Mouse (Mus musculus): Measurements from ENCODE around the gene Sycp2. TPM values are rescaled to one million over a fixed set of nuclear protein-coding genes. Genes with fewer than 3 reads are reported as not detected.

The Sycp2 gene
- polyA plus RNA-seq, 1 experiment: not detected

DNA sequence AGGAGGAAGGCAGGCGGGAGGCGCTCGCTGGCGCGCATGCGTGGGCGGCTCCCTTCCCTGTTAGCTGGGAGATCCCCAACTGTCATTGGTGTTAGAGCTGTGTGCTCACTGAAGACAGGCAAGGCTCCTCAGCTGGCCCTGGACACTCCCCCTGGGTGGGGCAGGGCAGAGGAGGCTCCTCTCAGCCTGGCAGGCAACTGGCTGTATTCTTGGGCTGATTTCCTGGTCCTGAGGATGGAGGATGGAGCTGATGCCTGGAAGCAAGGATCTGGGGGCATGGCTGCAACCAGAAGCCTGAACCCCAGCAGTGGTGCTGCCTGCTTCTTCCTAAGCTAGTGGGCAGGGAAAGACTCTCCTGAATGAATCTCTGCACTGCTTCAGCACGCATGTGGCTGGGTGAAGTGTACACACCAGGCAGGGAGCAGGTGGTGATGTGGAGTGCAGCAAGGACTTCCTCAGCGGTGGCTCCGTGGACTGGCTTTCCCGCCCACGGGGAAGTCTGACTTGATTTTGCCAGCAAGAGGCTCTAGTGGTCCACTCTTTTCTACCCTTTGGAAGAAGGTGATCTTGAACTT lies 79.9 kb downstream of the Sycp2 start:
- no peak for DNase-seq (ENCODE audit: low read depth in 1 of 2, low spot score in 2 of 2)
- TF ChIP-seq CTCF (IDR thresholded peaks at IDR 0.05; ENCODE audit: extremely low read depth, insufficient read depth, insufficient read length, insufficient replicate concordance) (no peak), POLR2A (IDR thresholded peaks at IDR 0.05; ENCODE audit: low read depth, low read length) (no peak)

DNA sequence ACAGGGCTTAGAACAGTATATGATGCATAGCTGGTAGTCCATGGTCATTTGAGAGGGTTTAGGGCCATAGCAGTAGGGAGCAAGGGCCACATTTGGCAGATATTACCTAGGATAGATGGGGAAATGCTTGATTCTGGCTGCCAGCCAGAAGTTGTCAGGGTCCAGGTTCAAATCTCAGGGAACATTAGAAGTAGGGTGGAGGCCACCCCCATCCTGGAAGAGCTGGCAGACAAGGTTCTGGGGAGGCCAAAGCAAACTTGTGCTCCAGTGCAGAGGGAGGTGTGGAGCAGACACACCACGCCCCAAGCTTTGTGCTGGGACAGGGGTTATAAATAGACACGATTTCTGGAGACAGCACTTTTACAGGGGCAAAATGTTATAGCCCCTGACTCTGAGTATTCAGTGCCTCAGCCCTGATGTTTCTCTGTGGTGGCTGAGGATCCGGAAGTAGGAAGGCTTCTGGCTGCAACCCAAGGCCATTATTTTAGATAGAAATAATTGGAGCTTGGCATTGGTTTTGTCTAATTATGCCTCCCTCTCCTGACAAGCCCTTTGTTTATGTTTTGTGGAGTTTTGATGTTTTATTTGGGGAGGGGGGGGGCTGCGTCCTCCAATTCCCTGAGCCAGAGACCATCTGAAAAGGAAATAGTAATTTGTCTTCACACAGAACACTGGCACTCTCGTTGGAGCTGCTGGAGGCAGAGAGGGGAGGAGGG lies 80.6 kb downstream of the Sycp2 start:
- Histone ChIP-seq H3K27me3 (ENCODE audit: control insufficient read depth, insufficient read depth, low read length) (no peaks in the 10 kb centered on the region), H3K27ac (ENCODE audit: insufficient read depth, low read length) (no peak overlapping the region), H3K36me3 (ENCODE audit: control insufficient read depth, insufficient read depth, low read length) (no peaks in the 10 kb centered on the region), H3K4me1 (ENCODE audit: control insufficient read depth, insufficient read depth, insufficient read length) (no peaks in the 10 kb centered on the region), H3K4me3 (ENCODE audit: extremely low read depth, insufficient read depth, insufficient read length) (no peak overlapping the region)
- WGBS: 21% methylated on average over 5 of the region's 5 CpGs
- DNase-seq (ENCODE audit: low read depth in 1 of 2, low spot score in 2 of 2): no peak
- TF ChIP-seq CTCF (IDR thresholded peaks at IDR 0.05; ENCODE audit: extremely low read depth, insufficient read depth, insufficient read length, insufficient replicate concordance): no peak
- TF ChIP-seq POLR2A (IDR thresholded peaks at IDR 0.05; ENCODE audit: low read depth, low read length): no peak

More for the DNA sequence above, 79.9 kb downstream of the Sycp2 start:
- no peak overlapping the region for H3K27ac ChIP-seq (ENCODE audit: insufficient read depth, low read length)
- H3K27me3 ChIP-seq (ENCODE audit: control insufficient read depth, insufficient read depth, low read length): no peaks in the 10 kb centered on the region
- WGBS: 17% methylated on average over 12 of the region's 12 CpGs
- H3K36me3 ChIP-seq (ENCODE audit: control insufficient read depth, insufficient read depth, low read length): no peaks in the 10 kb centered on the region
- no peaks in the 10 kb centered on the region for H3K4me1 ChIP-seq (ENCODE audit: control insufficient read depth, insufficient read depth, insufficient read length)
- H3K4me3 ChIP-seq (ENCODE audit: extremely low read depth, insufficient read depth, insufficient read length): no peak overlapping the region

DNA sequence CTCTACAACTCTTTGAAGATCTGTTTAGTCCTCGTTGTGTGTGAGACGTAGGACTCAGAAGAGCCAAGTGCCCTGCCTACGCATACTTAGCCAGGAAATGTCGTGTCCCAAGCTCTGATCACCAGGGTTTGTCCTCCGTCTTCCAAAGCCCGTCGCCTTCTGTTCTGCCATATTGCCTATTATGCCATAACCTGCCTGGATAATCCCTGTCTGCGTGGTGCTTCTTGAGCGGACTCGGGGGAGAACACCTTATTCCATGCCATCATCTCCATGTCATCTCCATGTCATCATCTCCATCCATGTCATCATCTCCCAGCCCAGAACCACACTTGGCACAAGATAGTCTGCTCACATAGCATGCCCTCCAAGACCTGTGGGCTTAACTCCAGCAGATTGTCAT lies 81.4 kb downstream of the Sycp2 start:
- no peaks in the 10 kb centered on the region for H3K27me3 ChIP-seq (ENCODE audit: control insufficient read depth, insufficient read depth, low read length)
- no peak for DNase-seq (ENCODE audit: low read depth in 1 of 2, low spot score in 2 of 2)
- TF ChIP-seq POLR2A (IDR thresholded peaks at IDR 0.05; ENCODE audit: low read depth, low read length) (no peak), CTCF (IDR thresholded peaks at IDR 0.05; ENCODE audit: extremely low read depth, insufficient read depth, insufficient read length, insufficient replicate concordance) (no peak)
- no peaks in the 10 kb centered on the region for H3K4me1 ChIP-seq (ENCODE audit: control insufficient read depth, insufficient read depth, insufficient read length)
- no peak overlapping the region for H3K27ac ChIP-seq (ENCODE audit: insufficient read depth, low read length)
- H3K36me3 ChIP-seq (ENCODE audit: control insufficient read depth, insufficient read depth, low read length): no peaks in the 10 kb centered on the region
- no peak overlapping the region for H3K4me3 ChIP-seq (ENCODE audit: extremely low read depth, insufficient read depth, insufficient read length)
- WGBS: 90% methylated on average over 10 of the region's 10 CpGs

DNA sequence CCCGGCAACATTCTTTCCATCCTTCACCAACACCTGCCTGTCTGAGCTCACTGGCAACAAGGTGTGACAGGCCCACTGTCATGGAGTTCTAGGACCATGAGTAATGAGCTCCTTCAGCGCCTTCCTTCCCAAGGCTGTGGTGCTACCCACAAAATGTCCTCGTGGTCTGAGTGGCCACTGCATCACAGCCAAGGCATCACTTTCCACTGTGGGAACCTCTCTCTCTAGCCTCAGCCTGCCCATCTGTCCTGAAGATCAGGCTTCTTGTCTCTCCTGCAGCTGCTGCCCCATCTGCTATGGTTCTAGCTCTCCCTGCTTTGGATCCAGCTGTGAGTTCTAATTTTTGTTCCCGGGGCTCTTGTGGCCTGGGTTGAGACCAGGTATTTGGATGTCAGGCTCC lies 82.7 kb downstream of the Sycp2 start:
- no peak for TF ChIP-seq CTCF (IDR thresholded peaks at IDR 0.05; ENCODE audit: extremely low read depth, insufficient read depth, insufficient read length, insufficient replicate concordance)
- TF ChIP-seq POLR2A (IDR thresholded peaks at IDR 0.05; ENCODE audit: low read depth, low read length): no peak
- H3K36me3 ChIP-seq (ENCODE audit: control insufficient read depth, insufficient read depth, low read length): no peaks in the 10 kb centered on the region
- 79% methylated on average over 4 of the region's 4 CpGs for WGBS
- no peak overlapping the region for H3K4me3 ChIP-seq (ENCODE audit: extremely low read depth, insufficient read depth, insufficient read length)
- H3K27me3 ChIP-seq (ENCODE audit: control insufficient read depth, insufficient read depth, low read length): no peaks in the 10 kb centered on the region
- no peaks in the 10 kb centered on the region for H3K4me1 ChIP-seq (ENCODE audit: control insufficient read depth, insufficient read depth, insufficient read length)
- no peak for DNase-seq (ENCODE audit: low read depth in 1 of 2, low spot score in 2 of 2)
- H3K27ac ChIP-seq (ENCODE audit: insufficient read depth, low read length): no peak overlapping the region

DNA sequence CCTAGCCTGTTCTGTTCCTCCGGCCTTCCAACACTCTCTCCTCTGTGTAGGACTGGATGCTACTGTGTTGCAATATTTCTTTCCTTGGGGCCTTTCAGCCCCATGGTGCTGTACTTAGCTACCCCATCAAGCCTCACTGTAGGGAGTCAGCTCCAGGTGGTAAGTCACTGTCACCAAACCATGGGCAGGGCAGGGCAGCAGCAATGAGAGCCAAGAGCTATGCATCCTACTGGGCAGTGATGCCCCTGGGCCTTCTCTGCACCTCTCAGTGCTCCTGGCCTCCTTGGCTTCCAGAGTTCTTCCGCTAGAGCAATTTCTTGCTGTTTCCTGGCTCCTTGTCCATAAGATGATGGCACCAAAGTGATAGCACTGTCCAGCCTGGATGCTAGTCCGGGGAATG lies 83.1 kb downstream of the Sycp2 start:
- Histone ChIP-seq H3K27me3 (ENCODE audit: control insufficient read depth, insufficient read depth, low read length) (no peaks in the 10 kb centered on the region), H3K27ac (ENCODE audit: insufficient read depth, low read length) (no peak overlapping the region), H3K4me1 (ENCODE audit: control insufficient read depth, insufficient read depth, insufficient read length) (no peaks in the 10 kb centered on the region), H3K4me3 (ENCODE audit: extremely low read depth, insufficient read depth, insufficient read length) (no peak overlapping the region), H3K36me3 (ENCODE audit: control insufficient read depth, insufficient read depth, low read length) (no peaks in the 10 kb centered on the region)
- DNase-seq (ENCODE audit: low read depth in 1 of 2, low spot score in 2 of 2): no peak
- TF ChIP-seq CTCF (IDR thresholded peaks at IDR 0.05; ENCODE audit: extremely low read depth, insufficient read depth, insufficient read length, insufficient replicate concordance): no peak
- TF ChIP-seq POLR2A (IDR thresholded peaks at IDR 0.05; ENCODE audit: low read depth, low read length): no peak
- WGBS: 84% methylated on average over 3 of the region's 3 CpGs

DNA sequence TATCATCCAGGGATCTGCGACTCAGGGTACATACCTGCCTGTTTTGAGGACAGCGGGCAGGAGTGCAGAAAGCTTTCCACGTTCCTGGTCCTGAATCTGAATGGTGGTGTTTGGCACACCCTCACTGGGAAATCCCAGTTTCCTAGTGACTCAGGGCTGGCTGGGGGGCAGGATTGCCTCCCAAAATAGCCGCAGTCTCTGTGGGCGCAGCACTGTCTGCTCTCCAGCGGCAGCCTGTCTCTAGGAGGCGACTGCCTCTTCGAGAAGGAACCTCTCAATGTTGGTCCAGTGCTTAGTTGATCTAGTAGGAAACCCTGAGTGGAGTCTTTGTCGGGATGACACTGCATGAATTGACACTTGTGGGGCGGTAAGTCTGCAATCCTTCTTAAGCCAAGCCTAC lies 86.2 kb downstream of the Sycp2 start:
- TF ChIP-seq POLR2A (IDR thresholded peaks at IDR 0.05; ENCODE audit: low read depth, low read length) (no peak), CTCF (IDR thresholded peaks at IDR 0.05; ENCODE audit: extremely low read depth, insufficient read depth, insufficient read length, insufficient replicate concordance) (no peak)
- 81% methylated on average over 10 of the region's 10 CpGs for WGBS
- no peaks in the 10 kb centered on the region for H3K36me3 ChIP-seq (ENCODE audit: control insufficient read depth, insufficient read depth, low read length)

DNA sequence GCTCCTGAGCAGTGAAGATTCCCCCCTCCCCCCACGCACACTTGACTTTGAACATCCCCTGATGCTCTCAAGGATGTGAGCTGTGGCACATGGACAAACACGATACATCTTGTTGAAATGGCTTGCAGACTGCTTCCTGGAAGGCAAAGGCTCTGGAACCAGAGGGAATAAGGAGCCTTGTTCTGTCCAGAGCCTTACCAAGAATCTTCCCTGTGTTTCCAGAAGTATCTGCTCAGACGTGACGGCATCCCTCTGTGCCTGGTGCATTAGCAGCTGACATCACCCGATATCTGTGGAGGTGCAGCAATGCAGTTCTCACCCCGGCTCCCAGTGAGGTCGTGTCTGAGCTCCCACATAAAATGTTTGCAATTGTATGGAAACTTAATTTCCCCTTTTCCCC lies 87.7 kb downstream of the Sycp2 start:
- Histone ChIP-seq H3K4me1 (ENCODE audit: control insufficient read depth, insufficient read depth, insufficient read length) (no peaks in the 10 kb centered on the region), H3K4me3 (ENCODE audit: extremely low read depth, insufficient read depth, insufficient read length) (no peak overlapping the region), H3K27me3 (ENCODE audit: control insufficient read depth, insufficient read depth, low read length) (no peaks in the 10 kb centered on the region), H3K27ac (ENCODE audit: insufficient read depth, low read length) (no peak overlapping the region), H3K36me3 (ENCODE audit: control insufficient read depth, insufficient read depth, low read length) (no peaks in the 10 kb centered on the region)
- no peak for DNase-seq (ENCODE audit: low read depth in 1 of 2, low spot score in 2 of 2)
- no peak for TF ChIP-seq POLR2A (IDR thresholded peaks at IDR 0.05; ENCODE audit: low read depth, low read length)
- TF ChIP-seq CTCF (IDR thresholded peaks at IDR 0.05; ENCODE audit: extremely low read depth, insufficient read depth, insufficient read length, insufficient replicate concordance): no peak
- 83% methylated on average over 7 of the region's 7 CpGs for WGBS

More for the DNA sequence above, 86.2 kb downstream of the Sycp2 start:
- H3K27me3 ChIP-seq (ENCODE audit: control insufficient read depth, insufficient read depth, low read length): no peaks in the 10 kb centered on the region
- no peak overlapping the region for H3K4me3 ChIP-seq (ENCODE audit: extremely low read depth, insufficient read depth, insufficient read length)
- DNase-seq (ENCODE audit: low read depth in 1 of 2, low spot score in 2 of 2): no peak
- H3K4me1 ChIP-seq (ENCODE audit: control insufficient read depth, insufficient read depth, insufficient read length): no peaks in the 10 kb centered on the region
- no peak overlapping the region for H3K27ac ChIP-seq (ENCODE audit: insufficient read depth, low read length)
